Mouse (Mus musculus): Measurements from ENCODE around the gene Tshr.
"Not testable (repeated sequence)": the region's sequence is repeated elsewhere in the genome, so short reads cannot be mapped to it uniquely, and the experiment has no call there.

DNA sequence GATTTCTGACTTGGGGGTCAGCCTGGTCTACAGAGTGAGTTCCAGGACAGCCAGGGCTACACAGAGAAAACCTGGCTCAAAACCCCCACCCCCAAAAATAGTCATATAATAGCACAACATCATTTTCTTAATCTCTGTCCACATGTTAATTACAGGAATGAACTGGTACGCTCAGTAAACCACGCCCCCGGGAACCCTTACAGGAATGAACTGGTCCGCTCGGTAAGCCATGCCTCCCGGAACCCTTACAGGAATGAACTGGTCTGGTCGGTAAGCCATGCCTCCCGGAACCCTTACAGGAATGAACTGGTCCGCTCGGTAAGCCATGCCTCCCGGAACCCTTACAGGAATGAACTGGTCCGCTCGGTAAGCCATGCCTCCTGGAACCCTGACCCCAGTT, 45.7 kb upstream of the Tshr start:
- not testable (repeated sequence) for TF ChIP-seq GATA1 (IDR thresholded peaks at IDR 0.05; ENCODE audit: borderline replicate concordance, low read length); FLI1 (IDR thresholded peaks at IDR 0.05; ENCODE audit: low read length)
